Mouse (Mus musculus) cerebellum, adult 2 months (tissue): ENCODE measurements at regions not wholly inside any gene's neighbourhood (a gene's known extent, or its start where the extent isn't known, plus 50 kb on each side); places are given as distances from the start of the nearest gene placed in this dataset.

Experiments
- DNase-seq, 2 experiments: peaks; one replicate each; pipeline ENCODE4 v3.0.0; 2021
- H3K27ac ChIP-seq: fragments of 200-500 bp; 2 replicates; pipeline ENCODE4 v1.5.1; 2012; ENCODE audit warnings: low read length, control low read depth, inconsistent platforms; ENCODE audit not compliant: insufficient read depth
- H3K27me3 ChIP-seq: fragments of 200-500 bp; 2 replicates; pipeline ENCODE4 v1.6.1; 2012; ENCODE audit warnings: inconsistent platforms, mild to moderate bottlenecking, low read length, moderate library complexity; ENCODE audit not compliant: control insufficient read depth, insufficient read depth
- H3K4me1 ChIP-seq: fragments of 200-500 bp; 2 replicates; pipeline ENCODE4 v1.6.1; 2011; ENCODE audit warnings: low read length; ENCODE audit not compliant: control insufficient read depth, insufficient read depth
- H3K4me3 ChIP-seq: fragments of 200-500 bp; replicated peaks from 2 replicates; pipeline ENCODE3; 2011; ENCODE audit warnings: mild to moderate bottlenecking, low read depth, low read length, control low read depth; ENCODE audit not compliant: insufficient read depth
- CTCF ChIP-seq: fragments of 200-500 bp; IDR thresholded peaks from 2 replicates; pipeline ENCODE4 v1.5.1; 2011; ENCODE audit warnings: low read depth, mild to moderate bottlenecking, control low read depth, low read length, moderate library complexity, borderline replicate concordance; ENCODE audit not compliant: insufficient read depth
- POLR2A ChIP-seq: fragments of 200-500 bp; IDR thresholded peaks from 2 replicates; pipeline ENCODE4 v1.6.1; 2011; ENCODE audit warnings: low read length, control low read depth, borderline replicate concordance; ENCODE audit not compliant: insufficient read depth
- WGBS: fragments of 180-500 bp; shearing (Covaris S2); methylation state at CpG from one replicate; pipeline ENCODE4 v1.1.7; 2018; 5-methylcytosine and 5-hydroxymethylcytosine counted together

DNA sequence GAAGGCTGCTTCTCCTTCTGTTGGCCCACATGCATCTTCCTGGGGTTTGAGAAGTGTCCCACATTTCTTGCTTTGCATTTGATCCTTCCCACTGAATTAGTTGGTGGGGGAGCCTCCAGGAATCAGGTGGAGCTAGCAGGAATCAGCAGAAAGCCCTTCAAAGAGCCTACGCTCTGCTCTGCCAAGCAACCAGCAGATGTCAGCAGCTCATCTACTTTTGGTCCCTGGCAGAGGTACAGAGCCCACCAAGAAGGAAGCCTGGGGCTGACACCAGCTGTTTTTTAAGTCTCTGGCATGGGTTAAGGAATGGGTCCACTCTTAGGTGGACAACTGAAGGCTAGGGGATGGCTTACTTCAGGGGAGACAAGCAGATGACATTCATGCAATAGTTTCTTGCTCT lies 123.6 kb upstream of the Smyd2 start:
- peak; percentile 20 to 23 for DNase-seq
- Histone ChIP-seq H3K27ac (no peak overlapping the region), H3K27me3 (no peaks in the 10 kb centered on the region), H3K4me3 (no peak overlapping the region), H3K4me1 (no peaks in the 10 kb centered on the region)
- TF ChIP-seq POLR2A (no peak), CTCF (peak; percentile 59; the same call in 1 of the 2 replicates)
- 37% methylated on average over 1 of the region's 1 CpGs for WGBS

- Histone ChIP-seq H3K27ac (no peak overlapping the region), H3K4me1 (no peaks in the 10 kb centered on the region), H3K27me3 (no peaks in the 10 kb centered on the region), H3K4me3 (no peak overlapping the region)
- WGBS: 46% methylated on average over 3 of the region's 3 CpGs
- TF ChIP-seq CTCF (no peak), POLR2A (no peak)
- DNase-seq: no peak
These were observed 121.9 kb upstream of the Smyd2 start for GRCm38 (mm10) chr1:190044036-190044435.

DNA sequence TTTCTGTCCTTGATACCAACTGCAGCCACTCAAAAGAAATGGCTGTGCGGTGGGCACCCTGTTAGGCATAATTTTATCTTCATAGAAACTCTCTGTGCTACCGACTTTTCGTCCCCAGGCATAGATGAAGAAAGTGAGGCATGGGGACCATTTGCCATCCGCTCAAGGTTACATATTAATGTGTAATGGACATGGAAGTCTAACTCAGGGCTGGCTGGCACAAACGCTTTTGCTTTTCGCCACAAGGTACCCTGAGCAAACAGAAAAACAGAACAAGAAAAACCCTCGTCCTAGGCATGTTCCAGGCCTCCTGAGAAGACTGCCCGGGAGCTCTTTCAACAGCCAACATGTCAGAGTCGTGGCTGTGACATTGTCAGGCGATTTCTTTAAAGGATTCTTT lies 121.0 kb upstream of the Smyd2 start:
- TF ChIP-seq CTCF (no peak), POLR2A (no peak)
- WGBS: 80% methylated on average over 10 of the region's 10 CpGs
- H3K27ac ChIP-seq: no peak overlapping the region
- DNase-seq: no peak
- H3K27me3 ChIP-seq: no peaks in the 10 kb centered on the region
- no peak overlapping the region for H3K4me3 ChIP-seq
- H3K4me1 ChIP-seq: no peaks in the 10 kb centered on the region

DNA sequence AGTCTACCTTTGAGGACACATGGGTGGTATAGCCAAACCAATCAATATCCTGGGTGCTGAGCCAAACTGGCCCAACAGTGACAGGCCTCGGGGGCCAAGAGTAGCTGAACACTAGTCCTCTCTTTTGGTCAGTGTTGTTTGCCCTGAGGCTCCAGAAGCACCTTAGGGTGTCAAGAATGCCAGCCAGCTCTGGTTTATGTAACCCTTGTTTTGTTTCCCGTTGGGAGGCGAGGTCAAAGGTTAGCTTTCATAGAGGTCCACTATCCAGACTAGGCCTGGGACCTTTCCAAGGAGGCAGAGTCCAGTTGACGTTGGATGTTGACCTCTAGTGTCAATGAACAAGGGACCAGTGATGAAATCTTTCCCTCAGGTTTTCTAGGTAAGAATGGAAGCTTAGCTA lies 120.0 kb upstream of the Smyd2 start:
- DNase-seq: no peak
- Histone ChIP-seq H3K27me3 (no peaks in the 10 kb centered on the region), H3K27ac (no peak overlapping the region), H3K4me1 (no peaks in the 10 kb centered on the region), H3K4me3 (no peak overlapping the region)
- no peak for TF ChIP-seq CTCF
- 85% methylated on average over 4 of the region's 4 CpGs for WGBS

GRCm38 (mm10) chr1:190041096-190041706 lies 119.0 kb upstream of the Smyd2 start:
- Histone ChIP-seq H3K4me1 (no peaks in the 10 kb centered on the region), H3K27me3 (no peaks in the 10 kb centered on the region), H3K27ac (no peak overlapping the region), H3K4me3 (no peak overlapping the region)
- DNase-seq: no peak
- TF ChIP-seq CTCF: no peak
- no peak for TF ChIP-seq POLR2A
- WGBS: 77% methylated on average over 7 of the region's 7 CpGs

GRCm38 (mm10) chr1:190038046-190038445 lies 115.9 kb upstream of the Smyd2 start:
- H3K27ac ChIP-seq: no peak overlapping the region
- WGBS: 46% methylated on average over 5 of the region's 5 CpGs
- H3K4me1 ChIP-seq: no peaks in the 10 kb centered on the region
- H3K4me3 ChIP-seq: no peak overlapping the region
- no peaks in the 10 kb centered on the region for H3K27me3 ChIP-seq
- TF ChIP-seq CTCF: no peak
- TF ChIP-seq POLR2A: no peak
- DNase-seq: no peak

GRCm38 (mm10) chr1:190036726-190037125 lies 114.6 kb upstream of the Smyd2 start:
- H3K4me3 ChIP-seq: no peak overlapping the region
- H3K27me3 ChIP-seq: no peaks in the 10 kb centered on the region
- no peak for DNase-seq
- no peak overlapping the region for H3K27ac ChIP-seq
- no peak for TF ChIP-seq CTCF
- TF ChIP-seq POLR2A: no peak
- WGBS: 29% methylated on average over 6 of the region's 6 CpGs
- no peaks in the 10 kb centered on the region for H3K4me1 ChIP-seq

DNA sequence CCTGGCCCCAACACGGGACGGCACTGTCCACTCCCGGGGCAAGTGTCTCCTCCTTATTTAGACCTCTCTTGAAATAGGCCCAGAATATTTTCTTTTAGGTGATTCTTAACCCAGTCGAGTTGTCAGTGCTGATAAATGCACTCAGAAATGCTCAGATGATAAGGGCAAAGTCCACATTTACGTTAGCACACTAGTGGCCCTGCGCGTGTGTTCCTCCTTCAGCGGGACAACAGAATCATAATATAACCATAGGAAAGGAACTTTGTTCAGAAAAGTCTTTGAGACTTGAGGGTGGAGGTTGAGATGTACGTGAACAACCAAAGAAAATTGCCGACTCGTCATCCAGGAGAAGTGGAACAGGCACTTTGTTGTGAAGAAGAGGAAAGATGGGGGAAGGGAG lies 113.8 kb upstream of the Smyd2 start:
- no peak overlapping the region for H3K4me3 ChIP-seq
- no peak overlapping the region for H3K27ac ChIP-seq
- no peaks in the 10 kb centered on the region for H3K27me3 ChIP-seq
- 95% methylated on average over 11 of the region's 11 CpGs for WGBS
- TF ChIP-seq POLR2A (no peak), CTCF (no peak)
- no peak for DNase-seq
- H3K4me1 ChIP-seq: no peaks in the 10 kb centered on the region
